Mouse (Mus musculus) G1E-ER4 (cell line): ENCODE data around the gene Atp6v0e. TPM values are rescaled to one million over a fixed set of nuclear protein-coding genes. Genes with fewer than 3 reads are reported as not detected.
A peak's percentile ranks its signal among the peaks of the same experiment; 100 is the strongest.

ENCODE experiments used
- GATA1 ChIP-seq: IDR thresholded peaks from one replicate; pipeline ENCODE4 v1.8.0; 2012; ENCODE audit warnings: low read length, inconsistent platforms
- polyA plus RNA-seq: library from polyadenylated mRNA; stranded (reverse); fragments of >175 nt; gene quantifications from 2 replicates; pipeline ENCODE4 v1.2.3, GENCODE M21; 2012

The Atp6v0e gene
- polyA plus RNA-seq, 1 experiment = 15.5 TPM

- no peak for TF ChIP-seq GATA1
These were observed 53.1 kb downstream of the Atp6v0e start for GRCm38 (mm10) chr17:26715916-26716717.

GRCm38 (mm10) chr17:26717868-26718267 is 54.8 kb downstream of the Atp6v0e start:
- no peak for TF ChIP-seq GATA1

DNA sequence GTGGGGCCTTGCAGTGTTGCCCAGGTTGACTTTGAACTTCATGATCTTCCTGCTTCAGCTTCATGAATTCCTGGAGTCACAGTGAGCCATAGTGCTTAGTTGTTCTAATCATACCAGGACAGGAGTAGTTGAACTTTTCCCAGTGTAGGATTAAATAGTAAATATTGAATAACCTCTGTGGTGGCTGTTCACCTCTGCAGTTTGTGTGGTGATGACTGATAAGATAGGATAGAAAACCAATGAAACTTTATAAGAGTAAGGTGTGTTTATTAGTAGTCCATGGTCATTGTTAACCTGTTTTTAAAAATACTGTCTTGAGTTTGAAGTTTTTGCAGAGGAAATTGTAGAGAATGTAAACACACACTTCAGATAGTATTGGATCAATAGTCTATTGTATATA is 56.4 kb downstream of the Atp6v0e start:
- no peak for TF ChIP-seq GATA1

- TF ChIP-seq GATA1 = peak; percentile 10
These were observed 58.8 kb downstream of the Atp6v0e start for GRCm38 (mm10) chr17:26721802-26722201.

DNA sequence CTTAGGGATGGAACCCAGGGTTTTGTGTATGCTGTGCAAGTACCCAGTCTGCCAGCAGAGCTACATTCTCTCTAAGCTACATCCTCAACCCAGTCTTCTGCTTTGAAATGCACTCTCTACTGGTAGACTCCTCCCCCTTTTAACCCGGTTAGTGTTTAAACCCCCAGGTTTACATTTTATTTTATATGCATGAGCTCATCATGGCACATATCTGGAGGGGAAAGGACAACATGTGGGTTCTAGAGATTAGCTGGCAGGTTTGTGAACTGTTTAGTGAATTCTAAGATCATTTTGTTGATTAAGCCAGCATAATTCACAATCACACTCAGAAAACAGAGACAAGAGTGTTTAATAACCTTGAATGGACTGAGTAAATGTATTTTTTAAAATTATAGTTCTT is 61.8 kb downstream of the Atp6v0e start:
- peak; percentile 46 for TF ChIP-seq GATA1

DNA sequence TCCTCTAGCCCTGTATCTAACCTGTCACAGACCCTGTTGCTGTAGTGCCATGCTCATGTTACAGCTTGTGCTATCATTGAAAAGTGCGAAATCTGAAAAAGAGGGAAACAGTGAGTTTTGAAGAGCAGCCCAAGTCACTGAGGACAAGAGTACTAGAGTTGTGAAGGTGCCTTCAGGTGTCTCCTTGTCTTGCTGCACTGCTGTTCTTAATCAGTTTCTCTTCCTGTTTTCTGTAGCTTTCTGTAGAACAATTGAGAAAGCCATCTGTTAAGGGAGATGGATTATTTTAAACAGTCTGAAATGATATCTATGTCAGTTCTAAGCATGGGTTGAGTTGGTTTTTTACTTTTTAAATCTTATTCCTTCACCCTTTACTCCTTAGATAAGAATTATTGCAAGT is 63.6 kb downstream of the Atp6v0e start:
- no peak for TF ChIP-seq GATA1

GRCm38 (mm10) chr17:26727110-26727755 is 64.2 kb downstream of the Atp6v0e start:
- TF ChIP-seq GATA1 = no peak

DNA sequence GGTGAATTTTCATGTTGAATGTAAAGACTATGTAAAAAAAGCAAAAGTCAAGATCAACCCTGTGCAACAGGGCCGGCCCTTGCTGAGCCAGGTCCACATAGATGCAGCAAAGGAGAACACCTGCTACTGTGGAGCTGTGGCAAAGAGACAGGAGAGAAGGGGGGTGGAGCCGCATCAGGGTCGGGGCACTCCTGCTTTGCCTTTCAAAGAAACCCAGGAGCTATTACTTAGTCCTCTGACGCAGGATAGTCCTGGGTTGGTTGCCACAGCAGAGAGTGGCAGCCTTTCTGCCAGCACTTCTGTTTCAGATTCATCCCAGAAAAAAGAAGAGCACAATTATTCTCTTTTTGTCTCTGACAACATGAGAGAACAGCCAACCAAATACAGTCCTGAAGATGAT is 79.5 kb downstream of the Atp6v0e start:
- TF ChIP-seq GATA1 = no peak

DNA sequence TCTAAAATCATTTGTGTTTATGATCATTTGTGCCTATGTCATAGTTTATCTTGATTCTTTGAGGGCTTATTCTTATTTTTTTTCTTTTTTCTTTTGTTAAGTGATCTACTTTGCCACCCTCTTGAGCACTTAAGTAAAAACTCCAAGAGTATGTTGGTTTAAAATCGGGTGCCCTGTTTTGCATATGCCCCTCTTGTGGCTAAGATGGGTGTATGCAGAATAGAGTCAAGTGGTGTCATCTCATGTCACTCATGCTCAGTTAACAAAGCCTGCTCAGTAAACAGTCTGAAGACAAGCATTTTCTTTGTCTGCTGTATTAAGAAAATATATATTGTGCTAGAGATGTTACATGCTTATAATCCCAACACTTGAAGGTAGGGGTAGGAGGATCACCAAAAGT is 80.3 kb downstream of the Atp6v0e start:
- TF ChIP-seq GATA1 = no peak

Other genes with a start within 250 kb of the Atp6v0e start
- not detected in 2 replicates for gene Neurl1b, start 248.4 kb upstream of the Atp6v0e start, polyA plus RNA-seq
- 32.2 and 35.7 TPM in 2 replicates for gene Ergic1, start 101.7 kb upstream of the Atp6v0e start, polyA plus RNA-seq
- gene Dusp1, start 101.1 kb upstream of the Atp6v0e start, polyA plus RNA-seq = 5.2 and 5.5 TPM in 2 replicates
- gene Crebrf, start 52.4 kb downstream of the Atp6v0e start, polyA plus RNA-seq = 1.6 and 1.7 TPM in 2 replicates
- gene Bnip1, start 117.8 kb downstream of the Atp6v0e start, polyA plus RNA-seq = 27.5 and 34.4 TPM in 2 replicates
- gene Nkx2-5, start 181.8 kb downstream of the Atp6v0e start, polyA plus RNA-seq = not detected in 2 replicates